Mouse (Mus musculus) lung, embryonic 16.5 days (tissue): Measurements from ENCODE around the gene Arid1b. TPM values are rescaled to one million over a fixed set of nuclear protein-coding genes. Genes with fewer than 3 reads are reported as not detected.

Source experiments
- ATAC-seq: fragments of 200-750 bp; cut with Nextera tagmentation; 2 replicates; pipeline ENCODE4 v1.8.0; 2017; ENCODE audit warnings: low read depth, mild to moderate bottlenecking, moderate library complexity
- H3K27ac ChIP-seq: fragments of 300-500 bp; sonication (generic); 2 replicates; pipeline ENCODE4 v1.5.1; 2014; ENCODE audit warnings: mild to moderate bottlenecking, control low read depth, low read length
- H3K27me3 ChIP-seq: fragments of 300-500 bp; sonication (generic); 2 replicates; pipeline ENCODE4 v1.6.1; 2014; ENCODE audit warnings: low read depth, low read length, mixed read lengths; ENCODE audit not compliant: control insufficient read depth, insufficient read depth
- H3K36me3 ChIP-seq: fragments of 300-500 bp; sonication (generic); 2 replicates; pipeline ENCODE4 v1.6.1; 2014; ENCODE audit warnings: low read length; ENCODE audit not compliant: control insufficient read depth, insufficient read depth
- H3K4me1 ChIP-seq: fragments of 300-500 bp; sonication (generic); replicated peaks from 2 replicates; pipeline ENCODE4 v1.6.1; 2014; ENCODE audit warnings: low read length, mixed read lengths; ENCODE audit not compliant: control insufficient read depth, insufficient read depth
- H3K4me2 ChIP-seq: fragments of 300-500 bp; sonication (generic); 2 replicates; pipeline ENCODE4 v1.6.1; 2014; ENCODE audit warnings: low read depth, low read length, control low read depth
- H3K4me3 ChIP-seq: fragments of 300-500 bp; sonication (generic); 2 replicates; pipeline ENCODE4 v1.5.1; 2014; ENCODE audit warnings: mild to moderate bottlenecking, low read length, control low read depth
- H3K9ac ChIP-seq: fragments of 300-500 bp; sonication (generic); 2 replicates; pipeline ENCODE4 v1.6.1; 2014; ENCODE audit warnings: low read length, control low read depth
- H3K9me3 ChIP-seq: fragments of 300-500 bp; sonication (generic); 2 replicates; pipeline ENCODE4 v1.6.1; 2016; ENCODE audit warnings: low read length; ENCODE audit not compliant: control insufficient read depth
- WGBS: fragments of 180-500 bp; shearing (Covaris S2); extraction: QIAGEN DNeasy Blood & Tissue Kit; methylation state at CpG from one replicate; pipeline ENCODE4 v1.1.7; 2014; 5-methylcytosine and 5-hydroxymethylcytosine counted together
- polyA plus RNA-seq: library from polyadenylated mRNA; unstranded; fragments of >200 nt; fragmentation: Nextera tagmentation; extraction: Ambion mirVana; gene quantifications from 2 replicates; pipeline ENCODE4 v1.2.1, GENCODE M21; 2015

Arid1b gene
- polyA plus RNA-seq, 1 experiment from 2014 or later = 10.2 TPM

- Histone ChIP-seq H3K4me3 (peak overlapping the region; percentile 90), H3K27ac (peak overlapping the region; percentile 100), H3K27me3 (no peaks in the 10 kb centered on the region), H3K4me2 (peak overlapping the region; percentile 61), H3K9ac (peak overlapping the region; percentile 99), H3K9me3 (no peaks in the 10 kb centered on the region), H3K4me1 (peaks cover 2% of the 10 kb centered on the region; the same call in 1 of the 2 replicates), H3K36me3 (no peaks in the 10 kb centered on the region)
- ATAC-seq = no peak
- 3% methylated on average over 9 of the region's 9 CpGs for WGBS
These were observed 664 bp upstream of the Arid1b start for GRCm38 (mm10) chr17:4993497-4993839.

- H3K27me3 ChIP-seq = no peaks in the 10 kb centered on the region
- peak overlapping the region; percentile 99 for H3K9ac ChIP-seq
- under 1% methylated on average over 27 of the region's 55 CpGs for WGBS
- peak; percentile 71 for ATAC-seq
- H3K4me2 ChIP-seq = peak overlapping the region; percentile 61
- H3K36me3 ChIP-seq = no peaks in the 10 kb centered on the region
- H3K4me1 ChIP-seq = peaks cover 2% of the 10 kb centered on the region; the same call in 1 of the 2 replicates
- H3K27ac ChIP-seq = peak overlapping the region; percentile 100
- no peaks in the 10 kb centered on the region for H3K9me3 ChIP-seq
- peak overlapping the region; percentile 90 for H3K4me3 ChIP-seq
These were observed 326 bp downstream of the Arid1b start for GRCm38 (mm10) chr17:4994504-4994812.

GRCm38 (mm10) chr17:4994813-4995560 lies 855 bp downstream of the Arid1b start:
- H3K9ac ChIP-seq = peak overlapping the region; percentile 99
- H3K27me3 ChIP-seq = no peaks in the 10 kb centered on the region
- peak overlapping the region; percentile 100 for H3K27ac ChIP-seq
- H3K4me1 ChIP-seq = peaks cover 6% of the 10 kb centered on the region
- H3K9me3 ChIP-seq = no peaks in the 10 kb centered on the region
- peak overlapping the region; percentile 90 for H3K4me3 ChIP-seq
- H3K4me2 ChIP-seq = peak overlapping the region; percentile 61
- WGBS = under 1% methylated on average over 59 of the region's 81 CpGs
- no peaks in the 10 kb centered on the region for H3K36me3 ChIP-seq
- ATAC-seq = peak; percentile 74

GRCm38 (mm10) chr17:4995561-4996051 lies 1.5 kb downstream of the Arid1b start:
- Histone ChIP-seq H3K4me2 (peak overlapping the region; percentile 61), H3K36me3 (no peaks in the 10 kb centered on the region), H3K9ac (peak overlapping the region; percentile 99), H3K27ac (peak overlapping the region; percentile 100), H3K4me3 (peak overlapping the region; percentile 90), H3K27me3 (no peaks in the 10 kb centered on the region), H3K9me3 (no peaks in the 10 kb centered on the region), H3K4me1 (peaks cover 10% of the 10 kb centered on the region)
- WGBS = 1% methylated on average over 30 of the region's 56 CpGs
- peak; percentile 51 for ATAC-seq

- under 1% methylated on average over 62 of the region's 95 CpGs for WGBS
- peak overlapping the region; percentile 61 for H3K4me2 ChIP-seq
- peaks cover 16% of the 10 kb centered on the region for H3K4me1 ChIP-seq
- no peaks in the 10 kb centered on the region for H3K27me3 ChIP-seq
- H3K9me3 ChIP-seq = no peaks in the 10 kb centered on the region
- H3K27ac ChIP-seq = peak overlapping the region; percentile 100
- peak overlapping the region; percentile 90 for H3K4me3 ChIP-seq
- peak overlapping the region; percentile 99 for H3K9ac ChIP-seq
- no peaks in the 10 kb centered on the region for H3K36me3 ChIP-seq
- ATAC-seq = peak; percentile 19
These were observed 2.1 kb downstream of the Arid1b start for GRCm38 (mm10) chr17:4996121-4996813.

GRCm38 (mm10) chr17:4996814-4997549 lies 2.9 kb downstream of the Arid1b start:
- Histone ChIP-seq H3K9me3 (no peaks in the 10 kb centered on the region), H3K36me3 (no peaks in the 10 kb centered on the region), H3K4me1 (peaks cover 21% of the 10 kb centered on the region), H3K4me3 (peak overlapping the region; percentile 90), H3K4me2 (peak overlapping the region; percentile 61), H3K27me3 (no peaks in the 10 kb centered on the region), H3K27ac (peak overlapping the region; percentile 100), H3K9ac (peak overlapping the region; percentile 99)
- no peak for ATAC-seq
- WGBS = 0% methylated on average over 20 of the region's 20 CpGs

- no peak overlapping the region for H3K9ac ChIP-seq
- ATAC-seq = no peak
- H3K27ac ChIP-seq = no peak overlapping the region
- peaks cover 29% of the 10 kb centered on the region for H3K4me1 ChIP-seq
- H3K9me3 ChIP-seq = no peaks in the 10 kb centered on the region
- H3K36me3 ChIP-seq = no peaks in the 10 kb centered on the region
- H3K4me3 ChIP-seq = no peak overlapping the region
- no peaks in the 10 kb centered on the region for H3K27me3 ChIP-seq
- 39% methylated on average over 3 of the region's 3 CpGs for WGBS
- peak overlapping the region; percentile 47 for H3K4me2 ChIP-seq
These were observed 3.8 kb downstream of the Arid1b start for GRCm38 (mm10) chr17:4997968-4998367.

GRCm38 (mm10) chr17:4999256-4999655 lies 5.1 kb downstream of the Arid1b start:
- Histone ChIP-seq H3K27me3 (no peaks in the 10 kb centered on the region), H3K36me3 (no peaks in the 10 kb centered on the region), H3K9me3 (no peaks in the 10 kb centered on the region), H3K27ac (no peak overlapping the region), H3K9ac (no peak overlapping the region), H3K4me1 (peaks cover 36% of the 10 kb centered on the region), H3K4me3 (no peak overlapping the region), H3K4me2 (0 out of 2 replicates have a peak overlapping the region, but pooled peaks have one; percentile 14)
- WGBS = 34% methylated on average over 1 of the region's 1 CpGs
- ATAC-seq = no peak

- H3K4me1 ChIP-seq = peaks cover 44% of the 10 kb centered on the region
- H3K36me3 ChIP-seq = no peaks in the 10 kb centered on the region
- H3K9ac ChIP-seq = 0 out of 2 replicates have a peak overlapping the region, but pooled peaks have one; percentile 32
- H3K27ac ChIP-seq = no peak overlapping the region
- no peaks in the 10 kb centered on the region for H3K27me3 ChIP-seq
- no peaks in the 10 kb centered on the region for H3K9me3 ChIP-seq
- no peak for ATAC-seq
- peak overlapping the region; percentile 24 for H3K4me3 ChIP-seq
- peak overlapping the region; percentile 41 for H3K4me2 ChIP-seq
- 44% methylated on average over 10 of the region's 10 CpGs for WGBS
These were observed 5.9 kb downstream of the Arid1b start for GRCm38 (mm10) chr17:5000001-5000400.
